Mouse (Mus musculus) regulatory T cell (primary cell): ENCODE measurements around the gene Tff1.

Experiments
- in situ Hi-C: fragments of 300-600 bp; cut with MboI, MseI; formaldehyde crosslinking; loops from one replicate; pipeline ENCODE4 v1.15.1; 2025; ENCODE audit warnings: high pct_unique_total_duplicates

The Tff1 gene

GRCm38 (mm10) chr17:31153785-31154184 is 11.3 kb downstream of the Tff1 start:
- in situ Hi-C loops = loop anchor here (10.0 kb wide), 1 partner anchor 311 kb away; no protein-coding TSS in a partner anchor

GRCm38 (mm10) chr17:31152966-31153499 is 12.0 kb downstream of the Tff1 start:
- in situ Hi-C loops = loop anchor here (10.0 kb wide), 1 partner anchor 312 kb away; no protein-coding TSS in a partner anchor

GRCm38 (mm10) chr17:31152512-31152911 is 12.6 kb downstream of the Tff1 start:
- in situ Hi-C loops = loop anchor here (10.0 kb wide), 1 partner anchor 312 kb away; no protein-coding TSS in a partner anchor

GRCm38 (mm10) chr17:31145998-31146397 is 19.1 kb downstream of the Tff1 start:
- in situ Hi-C loops = no loop called here

GRCm38 (mm10) chr17:31144040-31145037 is 20.7 kb downstream of the Tff1 start, which contains the start of gene Tff2:
TSS of gene Tff2 (minus strand) at chr17:31144282.
- in situ Hi-C loops = no loop called here

GRCm38 (mm10) chr17:31142116-31142515 is 23.0 kb downstream of the Tff1 start:
- in situ Hi-C loops = no loop called here

- in situ Hi-C loops = loop anchor here (10.0 kb wide), 1 partner anchor 106 kb away; no protein-coding TSS in a partner anchor
Measured at GRCm38 (mm10) chr17:31138398-31138797, 26.7 kb downstream of the Tff1 start.

- in situ Hi-C loops = loop anchor here (10.0 kb wide), 1 partner anchor 108 kb away; no protein-coding TSS in a partner anchor
Measured at GRCm38 (mm10) chr17:31136821-31137220, 28.3 kb downstream of the Tff1 start.

- in situ Hi-C loops = loop anchor here (10.0 kb wide), 1 partner anchor 109 kb away; no protein-coding TSS in a partner anchor
Measured at GRCm38 (mm10) chr17:31136291-31136690, 28.8 kb downstream of the Tff1 start.

- in situ Hi-C loops = loop anchor here (10.0 kb wide), 1 partner anchor 110 kb away; no protein-coding TSS in a partner anchor
Measured at GRCm38 (mm10) chr17:31134913-31135312, 30.2 kb downstream of the Tff1 start.

- in situ Hi-C loops = loop anchor here (10.0 kb wide), 1 partner anchor 111 kb away; no protein-coding TSS in a partner anchor
Measured at GRCm38 (mm10) chr17:31133776-31134175, 31.3 kb downstream of the Tff1 start.

- in situ Hi-C loops = loop anchor here (10.0 kb wide), 1 partner anchor 113 kb away; no protein-coding TSS in a partner anchor
Measured at GRCm38 (mm10) chr17:31131269-31131821, 33.7 kb downstream of the Tff1 start.

GRCm38 (mm10) chr17:31129452-31129851 is 35.6 kb downstream of the Tff1 start, which contains the start of gene Tff3:
TSS of gene Tff3 (minus strand) at chr17:31129646.
- in situ Hi-C loops = no loop called here

- in situ Hi-C loops = no loop called here
Measured at GRCm38 (mm10) chr17:31128708-31129318, 36.3 kb downstream of the Tff1 start.

GRCm38 (mm10) chr17:31125548-31126266 is 39.4 kb downstream of the Tff1 start:
- in situ Hi-C loops = no loop called here

- in situ Hi-C loops = no loop called here
Measured at GRCm38 (mm10) chr17:31121975-31122374, 43.1 kb downstream of the Tff1 start.

GRCm38 (mm10) chr17:31119429-31119828 is 45.6 kb downstream of the Tff1 start:
- in situ Hi-C loops = no loop called here

GRCm38 (mm10) chr17:31117946-31118345 is 47.1 kb downstream of the Tff1 start:
- in situ Hi-C loops = no loop called here

GRCm38 (mm10) chr17:31116063-31116462 is 49.0 kb downstream of the Tff1 start:
- in situ Hi-C loops = no loop called here

GRCm38 (mm10) chr17:31113191-31113856 is 51.8 kb downstream of the Tff1 start:
- in situ Hi-C loops = loop anchor here (5.0 kb wide), 1 partner anchor 101 kb away; no protein-coding TSS in a partner anchor
